Mouse (Mus musculus) T-helper 1 cell (primary cell): ENCODE results near the gene Spc25.

Experiments used
- in situ Hi-C: fragments of 300-600 bp; cut with MboI, MseI; formaldehyde crosslinking; loops from one replicate; pipeline ENCODE4 v1.15.1; 2025; ENCODE audit warnings: high pct_unique_total_duplicates

Gene Spc25

GRCm38 (mm10) chr2:69187990-69188389 is 18.0 kb downstream of the Spc25 start:
- in situ Hi-C loops, result loop anchor here (10.0 kb wide), 1 partner anchor 403 kb away; no protein-coding TSS in a partner anchor

GRCm38 (mm10) chr2:69179721-69180120 is 26.3 kb downstream of the Spc25 start:
- in situ Hi-C loops, result loop anchor here (10.0 kb wide), 1 partner anchor 395 kb away; no protein-coding TSS in a partner anchor

- in situ Hi-C loops, result no loop called here
Observed at GRCm38 (mm10) chr2:69175296-69175695, 30.7 kb downstream of the Spc25 start.

- in situ Hi-C loops, result no loop called here
Observed at GRCm38 (mm10) chr2:69170395-69171077, 35.5 kb downstream of the Spc25 start.

- in situ Hi-C loops, result no loop called here
Observed at GRCm38 (mm10) chr2:69158907-69159306, 47.1 kb downstream of the Spc25 start.

- in situ Hi-C loops, result no loop called here
Observed at GRCm38 (mm10) chr2:69156283-69156682, 49.7 kb downstream of the Spc25 start.

GRCm38 (mm10) chr2:69155861-69156260 is 50.1 kb downstream of the Spc25 start:
- in situ Hi-C loops, result no loop called here

- in situ Hi-C loops, result no loop called here
Observed at GRCm38 (mm10) chr2:69150841-69151240, 55.2 kb downstream of the Spc25 start.

- in situ Hi-C loops, result no loop called here
Observed at GRCm38 (mm10) chr2:69149154-69149553, 56.8 kb downstream of the Spc25 start.

- in situ Hi-C loops, result no loop called here
Observed at GRCm38 (mm10) chr2:69148691-69149090, 57.3 kb downstream of the Spc25 start.
